Mouse (Mus musculus) stomach, embryonic 14.5 days (tissue): ENCODE data around the gene Kcnk7. TPM values are rescaled to one million over a fixed set of nuclear protein-coding genes. Genes with fewer than 3 reads are reported as not detected.
A peak's percentile ranks its signal among the peaks of the same experiment; 100 is the strongest.

Experiments
- ATAC-seq: fragments of 200-750 bp; cut with Nextera tagmentation; 2 replicates; pipeline ENCODE4 v1.8.0; 2017; ENCODE audit warnings: low read depth, moderate TSS enrichment; ENCODE audit not compliant: insufficient number of reproducible peaks, insufficient read depth, low FRiP score
- H3K27ac ChIP-seq: fragments of 300-500 bp; sonication (generic); 2 replicates; pipeline ENCODE4 v1.5.1; 2014; ENCODE audit warnings: mild to moderate bottlenecking, low read length, moderate library complexity, mixed read lengths
- H3K27me3 ChIP-seq: fragments of 300-500 bp; sonication (generic); 2 replicates; pipeline ENCODE4 v1.6.1; 2014; ENCODE audit warnings: low read length, control low read depth, mixed read lengths; ENCODE audit not compliant: control insufficient read depth, insufficient read depth
- H3K36me3 ChIP-seq: fragments of 300-500 bp; sonication (generic); 2 replicates; pipeline ENCODE4 v1.6.1; 2014; ENCODE audit warnings: mild to moderate bottlenecking, control low read depth, low read length, moderate library complexity, mixed read lengths; ENCODE audit not compliant: control insufficient read depth, insufficient read depth
- H3K4me1 ChIP-seq: fragments of 300-500 bp; sonication (generic); 2 replicates; pipeline ENCODE4 v1.6.1; 2014; ENCODE audit warnings: low read length, control low read depth, mixed read lengths; ENCODE audit not compliant: control insufficient read depth, insufficient read depth
- H3K4me2 ChIP-seq: fragments of 300-500 bp; sonication (generic); replicated peaks from 2 replicates; pipeline ENCODE4 v1.6.1; 2014; ENCODE audit warnings: low read depth, low read length, control low read depth
- H3K4me3 ChIP-seq: fragments of 300-500 bp; sonication (generic); 2 replicates; pipeline ENCODE4 v1.5.1; 2014; ENCODE audit warnings: low read depth, low read length, control low read depth
- H3K9ac ChIP-seq: fragments of 300-500 bp; sonication (generic); replicated peaks from 2 replicates; pipeline ENCODE4 v1.6.1; 2014; ENCODE audit warnings: low read depth, mild to moderate bottlenecking, control low read depth, low read length, moderate library complexity, mixed read lengths
- H3K9me3 ChIP-seq: fragments of 300-500 bp; sonication (generic); 2 replicates; pipeline ENCODE4 v1.6.1; 2016; ENCODE audit warnings: low read depth, low read length, control low read depth; ENCODE audit not compliant: control insufficient read depth
- WGBS: fragments of 180-500 bp; shearing (Covaris S2); extraction: QIAGEN DNeasy Blood & Tissue Kit; methylation state at CpG from one replicate; pipeline ENCODE4 v1.1.7; 2014; 5-methylcytosine and 5-hydroxymethylcytosine counted together
- microRNA-seq: library from miRNA; unstranded; fragments of <30 nt; microRNA quantifications from one replicate; pipeline ENCODE4, GENCODE M21; 2016
- polyA plus RNA-seq: library from polyadenylated mRNA; unstranded; fragments of >200 nt; fragmentation: Nextera tagmentation; extraction: Ambion mirVana; gene quantifications from 2 replicates; pipeline ENCODE4 v1.2.1, GENCODE M21; 2014

Gene Kcnk7
- polyA plus RNA-seq, 1 experiment from 2014 or later: 0.84 TPM

- Histone ChIP-seq H3K4me2 (peak overlapping the region; percentile 39), H3K4me1 (peaks cover 31% of the 10 kb centered on the region), H3K9ac (no peak overlapping the region; the same call in 1 of the 2 replicates), H3K4me3 (peak overlapping the region; percentile 17; the same call in 1 of the 2 replicates), H3K27me3 (no peaks in the 10 kb centered on the region), H3K36me3 (no peaks in the 10 kb centered on the region), H3K9me3 (no peaks in the 10 kb centered on the region), H3K27ac (no peak overlapping the region)
- WGBS: 9% methylated on average over 36 of the region's 36 CpGs
- no peak for ATAC-seq
Observed at GRCm38 (mm10) chr19:5745756-5746710, 41.9 kb downstream of the Kcnk7 start.

GRCm38 (mm10) chr19:5746907-5747363, 42.8 kb downstream of the Kcnk7 start:
- no peak overlapping the region for H3K4me3 ChIP-seq
- no peak for ATAC-seq
- H3K4me2 ChIP-seq: no peak overlapping the region
- WGBS: 40% methylated on average over 12 of the region's 12 CpGs
- no peak overlapping the region for H3K27ac ChIP-seq
- no peaks in the 10 kb centered on the region for H3K36me3 ChIP-seq
- no peaks in the 10 kb centered on the region for H3K9me3 ChIP-seq
- H3K27me3 ChIP-seq: no peaks in the 10 kb centered on the region
- peaks cover 26% of the 10 kb centered on the region for H3K4me1 ChIP-seq
- no peak overlapping the region for H3K9ac ChIP-seq

- no peaks in the 10 kb centered on the region for H3K36me3 ChIP-seq
- no peak overlapping the region for H3K9ac ChIP-seq
- ATAC-seq: no peak
- 81% methylated on average over 6 of the region's 6 CpGs for WGBS
- H3K27ac ChIP-seq: no peak overlapping the region
- peaks cover 15% of the 10 kb centered on the region for H3K4me1 ChIP-seq
- no peak overlapping the region for H3K4me2 ChIP-seq
- no peaks in the 10 kb centered on the region for H3K9me3 ChIP-seq
- H3K4me3 ChIP-seq: no peak overlapping the region
- H3K27me3 ChIP-seq: no peaks in the 10 kb centered on the region
Observed at GRCm38 (mm10) chr19:5749476-5749875, 45.3 kb downstream of the Kcnk7 start.

- WGBS: 24% methylated on average over 22 of the region's 22 CpGs
- H3K4me1 ChIP-seq: peaks cover 8% of the 10 kb centered on the region
- H3K9me3 ChIP-seq: no peaks in the 10 kb centered on the region
- no peak for ATAC-seq
- H3K4me3 ChIP-seq: no peak overlapping the region
- H3K9ac ChIP-seq: no peak overlapping the region
- H3K27me3 ChIP-seq: no peaks in the 10 kb centered on the region
- H3K36me3 ChIP-seq: no peaks in the 10 kb centered on the region
- no peak overlapping the region for H3K27ac ChIP-seq
- no peak overlapping the region for H3K4me2 ChIP-seq
Observed at GRCm38 (mm10) chr19:5750951-5751350, 46.8 kb downstream of the Kcnk7 start.

GRCm38 (mm10) chr19:5751742-5752141, 47.6 kb downstream of the Kcnk7 start:
- H3K36me3 ChIP-seq: no peaks in the 10 kb centered on the region
- no peak overlapping the region for H3K27ac ChIP-seq
- 0 out of 2 replicates have a peak, but pooled peaks cover 5% of the 10 kb centered on the region for H3K4me1 ChIP-seq
- 19% methylated on average over 20 of the region's 20 CpGs for WGBS
- ATAC-seq: no peak
- no peak overlapping the region for H3K4me2 ChIP-seq
- H3K27me3 ChIP-seq: no peaks in the 10 kb centered on the region
- H3K9me3 ChIP-seq: no peaks in the 10 kb centered on the region
- H3K4me3 ChIP-seq: no peak overlapping the region
- no peak overlapping the region for H3K9ac ChIP-seq

- Histone ChIP-seq H3K4me1 (0 out of 2 replicates have a peak, but pooled peaks cover 11% of the 10 kb centered on the region), H3K9ac (no peak overlapping the region; the same call in 1 of the 2 replicates), H3K27me3 (0 out of 2 replicates have a peak, but pooled peaks cover 10% of the 10 kb centered on the region), H3K27ac (no peak overlapping the region), H3K36me3 (peaks cover 40% of the 10 kb centered on the region), H3K4me2 (0 out of 2 replicates have a peak overlapping the region, but pooled peaks have one; percentile 13), H3K9me3 (no peaks in the 10 kb centered on the region), H3K4me3 (0 out of 2 replicates have a peak overlapping the region, but pooled peaks have one; percentile 1)
- WGBS: 17% methylated on average over 29 of the region's 29 CpGs
- no peak; the same call in 1 of the 2 replicates for ATAC-seq
Observed at GRCm38 (mm10) chr19:5756321-5756985, 52.3 kb downstream of the Kcnk7 start.

Small RNAs within 50 kb of the gene (microRNA-seq; reads per million reads assigned to microRNA genes)
- gene Mir6987: not detected

Other genes with a start within 250 kb of the Kcnk7 start
- 6.8 and 7.8 TPM in 2 replicates for gene Ccdc85b, start 246.5 kb upstream of the Kcnk7 start, polyA plus RNA-seq
- 126 and 130 TPM in 2 replicates for gene Fibp, start 243.8 kb upstream of the Kcnk7 start, polyA plus RNA-seq
- 1.5 and 2.3 TPM in 2 replicates for gene Ctsw, start 235.9 kb upstream of the Kcnk7 start, polyA plus RNA-seq
- gene Efemp2, start 230.4 kb upstream of the Kcnk7 start, polyA plus RNA-seq: 177 and 179 TPM in 2 replicates
- 41.2 and 46.6 TPM in 2 replicates for gene Mus81, start 216.0 kb upstream of the Kcnk7 start, polyA plus RNA-seq
- 2,904 and 2,937 TPM in 2 replicates for gene Cfl1, start 213.9 kb upstream of the Kcnk7 start, polyA plus RNA-seq
- 0.25 and 0.42 TPM in 2 replicates for gene 1700020D05Rik, start 200.6 kb upstream of the Kcnk7 start, polyA plus RNA-seq
- gene Snx32, start 193.8 kb upstream of the Kcnk7 start, polyA plus RNA-seq: 12.4 and 13.0 TPM in 2 replicates
- 11.2 and 11.5 TPM in 2 replicates for gene Ovol1, start 143.7 kb upstream of the Kcnk7 start, polyA plus RNA-seq
- gene Ap5b1, start 136.3 kb upstream of the Kcnk7 start, polyA plus RNA-seq: 5.5 and 6.1 TPM in 2 replicates
- gene Rnaseh2c, start 102.5 kb upstream of the Kcnk7 start, polyA plus RNA-seq: 113 and 119 TPM in 2 replicates
- 30.5 and 37.0 TPM in 2 replicates for gene Kat5, start 94.1 kb upstream of the Kcnk7 start, polyA plus RNA-seq
- 49.0 and 52.2 TPM in 2 replicates for gene Rela, start 66.9 kb upstream of the Kcnk7 start, polyA plus RNA-seq
- 15.2 and 19.4 TPM in 2 replicates for gene Sipa1, start 40.7 kb upstream of the Kcnk7 start, polyA plus RNA-seq
- 20.0 and 21.5 TPM in 2 replicates for gene Map3k11, start 15.6 kb upstream of the Kcnk7 start, polyA plus RNA-seq
- 29.8 and 32.1 TPM in 2 replicates for gene Pcnx3, start 15.5 kb upstream of the Kcnk7 start, polyA plus RNA-seq
- gene Ehbp1l1, start 21.9 kb downstream of the Kcnk7 start, polyA plus RNA-seq: 36.7 and 37.4 TPM in 2 replicates
- 92.4 and 98.4 TPM in 2 replicates for gene Fam89b, start 25.3 kb downstream of the Kcnk7 start, polyA plus RNA-seq
- gene Ltbp3, start 36.5 kb downstream of the Kcnk7 start, polyA plus RNA-seq: 33.8 and 35.2 TPM in 2 replicates
- gene Scyl1, start 67.1 kb downstream of the Kcnk7 start, polyA plus RNA-seq: 67.6 and 72.1 TPM in 2 replicates
- gene Frmd8, start 170.9 kb downstream of the Kcnk7 start, polyA plus RNA-seq: 18.3 and 18.6 TPM in 2 replicates
- gene Slc25a45, start 173.4 kb downstream of the Kcnk7 start, polyA plus RNA-seq: 1.8 and 2.8 TPM in 2 replicates
- gene Tigd3, start 189.8 kb downstream of the Kcnk7 start, polyA plus RNA-seq: 3.1 and 3.2 TPM in 2 replicates
- 132 and 148 TPM in 2 replicates for gene Dpf2, start 208.6 kb downstream of the Kcnk7 start, polyA plus RNA-seq
- gene Cdc42ep2, start 220.4 kb downstream of the Kcnk7 start, polyA plus RNA-seq: 7.3 and 7.4 TPM in 2 replicates